Mouse (Mus musculus): ENCODE measurements around the gene Fam214b. TPM values are rescaled to one million over a fixed set of nuclear protein-coding genes. Genes with fewer than 3 reads are reported as not detected.

The Fam214b gene
- polyA plus RNA-seq, 1 experiment from 2014 or later: 7.4 TPM

GRCm38 (mm10) chr4:42998022-42998421 is 48.0 kb downstream of the Fam214b start:
- Histone ChIP-seq H3K4me3 (ENCODE audit: low read depth, low read length) (peak overlapping the region; percentile 97; the same call in 1 of the 2 replicates), H3K36me3 (ENCODE audit: control insufficient read depth, insufficient read depth, low read length) (peaks cover 16% of the 10 kb centered on the region), H3K9ac (ENCODE audit: low read depth, low read length) (no peak overlapping the region), H3K27me3 (replicated peaks; ENCODE audit: control insufficient read depth, insufficient read depth, low read length) (no peaks in the 10 kb centered on the region), H3K4me1 (replicated peaks; ENCODE audit: control insufficient read depth, insufficient read depth, low read length) (peaks cover 12% of the 10 kb centered on the region), H3K9me3 (ENCODE audit: control insufficient read depth, low read length) (no peaks in the 10 kb centered on the region), H3K27ac (ENCODE audit: low read depth, low read length) (no peak overlapping the region), H3K4me2 (peak overlapping the region; percentile 96)
- WGBS: 72% methylated on average over 2 of the region's 2 CpGs
- DNase-seq (ENCODE audit: low spot score) (no peak), ATAC-seq (replicated peaks; ENCODE audit: low FRiP score) (no peak)

- no peak overlapping the region for H3K4me3 ChIP-seq (ENCODE audit: low read depth, low read length)
- no peaks in the 10 kb centered on the region for H3K4me1 ChIP-seq (replicated peaks; ENCODE audit: control insufficient read depth, insufficient read depth, low read length)
- H3K9ac ChIP-seq (ENCODE audit: low read depth, low read length): no peak overlapping the region
- no peak overlapping the region for H3K27ac ChIP-seq (ENCODE audit: low read depth, low read length)
- H3K4me2 ChIP-seq: no peak overlapping the region
- no peaks in the 10 kb centered on the region for H3K27me3 ChIP-seq (replicated peaks; ENCODE audit: control insufficient read depth, insufficient read depth, low read length)
- DNase-seq (ENCODE audit: low spot score): no peak
- H3K36me3 ChIP-seq (ENCODE audit: control insufficient read depth, insufficient read depth, low read length): peaks cover 73% of the 10 kb centered on the region
- no peak for ATAC-seq (replicated peaks; ENCODE audit: low FRiP score)
- WGBS: 78% methylated on average over 1 of the region's 1 CpGs
- no peaks in the 10 kb centered on the region for H3K9me3 ChIP-seq (ENCODE audit: control insufficient read depth, low read length)
These were observed 57.7 kb downstream of the Fam214b start for GRCm38 (mm10) chr4:42988296-42988695.

Other genes starting within 250 kb of the Fam214b start
- gene Fam205a1, start 192.3 kb downstream of the Fam214b start, polyA plus RNA-seq (2014; fragmentation: Nextera tagmentation; extraction: Ambion mirVana): 0.22 and 0.29 TPM in 2 replicates
- 0.11 and 0.18 TPM in 2 replicates for gene Gm12394, start 189.4 kb downstream of the Fam214b start, polyA plus RNA-seq (2014; fragmentation: Nextera tagmentation; extraction: Ambion mirVana)
- gene Fam205c, start 172.0 kb downstream of the Fam214b start, polyA plus RNA-seq (2014; fragmentation: Nextera tagmentation; extraction: Ambion mirVana): 0.71 and 0.75 TPM in 2 replicates
- 0.38 and 0.42 TPM in 2 replicates for gene Phf24, start 129.6 kb downstream of the Fam214b start, polyA plus RNA-seq (2014; fragmentation: Nextera tagmentation; extraction: Ambion mirVana)
- 2.0 and 3.0 TPM in 2 replicates for gene Dnajb5, start 96.4 kb downstream of the Fam214b start, polyA plus RNA-seq (2014; fragmentation: Nextera tagmentation; extraction: Ambion mirVana)
- gene 1700022I11Rik, start 76.6 kb downstream of the Fam214b start, polyA plus RNA-seq (2014; fragmentation: Nextera tagmentation; extraction: Ambion mirVana): 0.41 and 0.53 TPM in 2 replicates
- 452 and 513 TPM in 2 replicates for gene Vcp, start 45.7 kb downstream of the Fam214b start, polyA plus RNA-seq (2014; fragmentation: Nextera tagmentation; extraction: Ambion mirVana)
- gene Fancg, start 35.7 kb downstream of the Fam214b start, polyA plus RNA-seq (2014; fragmentation: Nextera tagmentation; extraction: Ambion mirVana): 18.2 and 18.6 TPM in 2 replicates
- gene Pigo, start 20.4 kb downstream of the Fam214b start, polyA plus RNA-seq (2014; fragmentation: Nextera tagmentation; extraction: Ambion mirVana): 22.5 and 23.3 TPM in 2 replicates
- 409 and 425 TPM in 2 replicates for gene Stoml2, start 14.5 kb downstream of the Fam214b start, polyA plus RNA-seq (2014; fragmentation: Nextera tagmentation; extraction: Ambion mirVana)
- 2.0 and 2.4 TPM in 2 replicates for gene Unc13b, start 12.7 kb upstream of the Fam214b start, polyA plus RNA-seq (2014; fragmentation: Nextera tagmentation; extraction: Ambion mirVana)
- gene Atp8b5, start 220.9 kb upstream of the Fam214b start, polyA plus RNA-seq (2014; fragmentation: Nextera tagmentation; extraction: Ambion mirVana): 0.25 and 0.29 TPM in 2 replicates

All from liver, embryonic 11.5 days (tissue).